Mouse (Mus musculus): ENCODE results near the gene Prkd2. TPM values are rescaled to one million over a fixed set of nuclear protein-coding genes. Genes with fewer than 3 reads are reported as not detected.

Gene Prkd2
- polyA plus RNA-seq, 1 experiment from 2014 or later: 11.6 TPM

GRCm38 (mm10) chr7:16885271-16885776 lies 42.6 kb downstream of the Prkd2 start:
- ATAC-seq (replicated peaks; ENCODE audit: insufficient number of reproducible peaks, low FRiP score, low TSS enrichment): peak; percentile 21; the same call in 1 of the 2 replicates

GRCm38 (mm10) chr7:16885905-16886304 lies 43.2 kb downstream of the Prkd2 start:
- ATAC-seq (replicated peaks; ENCODE audit: insufficient number of reproducible peaks, low FRiP score, low TSS enrichment): no peak
- Histone ChIP-seq H3K4me3 (ENCODE audit: low read depth, low read length) (peak overlapping the region; percentile 27), H3K27ac (ENCODE audit: low read depth, low read length) (no peak overlapping the region), H3K9me3 (replicated peaks; ENCODE audit: control insufficient read depth, low read length) (peaks cover 14% of the 10 kb centered on the region), H3K36me3 (ENCODE audit: control insufficient read depth, insufficient read depth, low read length) (peaks cover 56% of the 10 kb centered on the region), H3K27me3 (ENCODE audit: control insufficient read depth, insufficient read depth, low read length) (peaks cover 21% of the 10 kb centered on the region), H3K9ac (ENCODE audit: low read depth, low read length) (no peak overlapping the region), H3K4me2 (no peak overlapping the region), H3K4me1 (ENCODE audit: control insufficient read depth, insufficient read depth, low read length) (peaks cover 19% of the 10 kb centered on the region)
- WGBS (ENCODE audit: insufficient replicate concordance): 50% methylated on average over 57 of the region's 59 CpGs

More at GRCm38 (mm10) chr7:16885271-16885776, 42.6 kb downstream of the Prkd2 start:
- Histone ChIP-seq H3K4me3 (ENCODE audit: low read depth, low read length) (peak overlapping the region; percentile 27), H3K9ac (ENCODE audit: low read depth, low read length) (no peak overlapping the region), H3K27ac (ENCODE audit: low read depth, low read length) (no peak overlapping the region), H3K9me3 (replicated peaks; ENCODE audit: control insufficient read depth, low read length) (peaks cover 14% of the 10 kb centered on the region), H3K4me1 (ENCODE audit: control insufficient read depth, insufficient read depth, low read length) (peaks cover 21% of the 10 kb centered on the region), H3K27me3 (ENCODE audit: control insufficient read depth, insufficient read depth, low read length) (peaks cover 21% of the 10 kb centered on the region), H3K36me3 (ENCODE audit: control insufficient read depth, insufficient read depth, low read length) (peaks cover 56% of the 10 kb centered on the region), H3K4me2 (peak overlapping the region; percentile 52)
- 18% methylated on average over 74 of the region's 95 CpGs for WGBS (ENCODE audit: insufficient replicate concordance)

GRCm38 (mm10) chr7:16890536-16890935 lies 47.8 kb downstream of the Prkd2 start:
- Histone ChIP-seq H3K27ac (ENCODE audit: low read depth, low read length) (peak overlapping the region; percentile 85), H3K4me3 (ENCODE audit: low read depth, low read length) (peak overlapping the region; percentile 22), H3K9me3 (replicated peaks; ENCODE audit: control insufficient read depth, low read length) (peaks cover 6% of the 10 kb centered on the region), H3K27me3 (ENCODE audit: control insufficient read depth, insufficient read depth, low read length) (peaks cover 41% of the 10 kb centered on the region), H3K9ac (ENCODE audit: low read depth, low read length) (peak overlapping the region; percentile 40), H3K4me1 (ENCODE audit: control insufficient read depth, insufficient read depth, low read length) (peaks cover 20% of the 10 kb centered on the region), H3K36me3 (ENCODE audit: control insufficient read depth, insufficient read depth, low read length) (peaks cover 24% of the 10 kb centered on the region), H3K4me2 (peak overlapping the region; percentile 65)
- no peak for ATAC-seq (replicated peaks; ENCODE audit: insufficient number of reproducible peaks, low FRiP score, low TSS enrichment)
- 13% methylated on average over 6 of the region's 6 CpGs for WGBS (ENCODE audit: insufficient replicate concordance)

- H3K27me3 ChIP-seq (ENCODE audit: control insufficient read depth, insufficient read depth, low read length): peaks cover 37% of the 10 kb centered on the region
- H3K9ac ChIP-seq (ENCODE audit: low read depth, low read length): peak overlapping the region; percentile 40
- 2% methylated on average over 22 of the region's 23 CpGs for WGBS (ENCODE audit: insufficient replicate concordance)
- H3K36me3 ChIP-seq (ENCODE audit: control insufficient read depth, insufficient read depth, low read length): peaks cover 20% of the 10 kb centered on the region
- H3K27ac ChIP-seq (ENCODE audit: low read depth, low read length): peak overlapping the region; percentile 85
- peak; percentile 61 for ATAC-seq (replicated peaks; ENCODE audit: insufficient number of reproducible peaks, low FRiP score, low TSS enrichment)
- H3K4me2 ChIP-seq: peak overlapping the region; percentile 65
- H3K9me3 ChIP-seq (replicated peaks; ENCODE audit: control insufficient read depth, low read length): peaks cover 2% of the 10 kb centered on the region
- H3K4me3 ChIP-seq (ENCODE audit: low read depth, low read length): peak overlapping the region; percentile 22
- peaks cover 20% of the 10 kb centered on the region for H3K4me1 ChIP-seq (ENCODE audit: control insufficient read depth, insufficient read depth, low read length)
Observed at GRCm38 (mm10) chr7:16890944-16891343, 48.2 kb downstream of the Prkd2 start.

- ATAC-seq (replicated peaks; ENCODE audit: insufficient number of reproducible peaks, low FRiP score, low TSS enrichment): peak; percentile 72
- Histone ChIP-seq H3K4me3 (ENCODE audit: low read depth, low read length) (peak within 1 kb of the TSS; percentile 29), H3K4me1 (ENCODE audit: control insufficient read depth, insufficient read depth, low read length) (peaks cover 20% of the 10 kb centered on the region), H3K27ac (ENCODE audit: low read depth, low read length) (peak within 1 kb of the TSS; percentile 85), H3K27me3 (ENCODE audit: control insufficient read depth, insufficient read depth, low read length) (peaks cover 33% of the 10 kb centered on the region), H3K36me3 (ENCODE audit: control insufficient read depth, insufficient read depth, low read length) (peaks cover 12% of the 10 kb centered on the region), H3K9me3 (replicated peaks; ENCODE audit: control insufficient read depth, low read length) (no peaks in the 10 kb centered on the region), H3K9ac (ENCODE audit: low read depth, low read length) (peak within 1 kb of the TSS; percentile 40), H3K4me2 (peak within 1 kb of the TSS; percentile 65)
- WGBS (ENCODE audit: insufficient replicate concordance): under 1% methylated on average over 30 of the region's 30 CpGs
Observed at GRCm38 (mm10) chr7:16891641-16892351, 49.1 kb downstream of the Prkd2 start, which contains the start of gene Gng8. Gene Gng8, plus strand, starts transcription at chr7:16891786.

GRCm38 (mm10) chr7:16892352-16892730 lies 49.6 kb downstream of the Prkd2 start:
- ATAC-seq (replicated peaks; ENCODE audit: insufficient number of reproducible peaks, low FRiP score, low TSS enrichment): no peak
- Histone ChIP-seq H3K4me3 (ENCODE audit: low read depth, low read length) (peak overlapping the region; percentile 29), H3K4me1 (ENCODE audit: control insufficient read depth, insufficient read depth, low read length) (peaks cover 20% of the 10 kb centered on the region), H3K4me2 (peak overlapping the region; percentile 65), H3K36me3 (ENCODE audit: control insufficient read depth, insufficient read depth, low read length) (peaks cover 6% of the 10 kb centered on the region), H3K9me3 (replicated peaks; ENCODE audit: control insufficient read depth, low read length) (no peaks in the 10 kb centered on the region), H3K9ac (ENCODE audit: low read depth, low read length) (no peak overlapping the region), H3K27ac (ENCODE audit: low read depth, low read length) (no peak overlapping the region), H3K27me3 (ENCODE audit: control insufficient read depth, insufficient read depth, low read length) (peaks cover 33% of the 10 kb centered on the region)
- WGBS (ENCODE audit: insufficient replicate concordance): 41% methylated on average over 9 of the region's 9 CpGs

GRCm38 (mm10) chr7:16893612-16894011 lies 50.9 kb downstream of the Prkd2 start:
- Histone ChIP-seq H3K4me1 (ENCODE audit: control insufficient read depth, insufficient read depth, low read length) (peaks cover 20% of the 10 kb centered on the region), H3K27me3 (ENCODE audit: control insufficient read depth, insufficient read depth, low read length) (peaks cover 33% of the 10 kb centered on the region), H3K4me3 (ENCODE audit: low read depth, low read length) (no peak overlapping the region), H3K9me3 (replicated peaks; ENCODE audit: control insufficient read depth, low read length) (no peaks in the 10 kb centered on the region), H3K4me2 (no peak overlapping the region; the same call in 1 of the 2 replicates), H3K9ac (ENCODE audit: low read depth, low read length) (no peak overlapping the region), H3K36me3 (ENCODE audit: control insufficient read depth, insufficient read depth, low read length) (no peaks in the 10 kb centered on the region), H3K27ac (ENCODE audit: low read depth, low read length) (no peak overlapping the region)
- no peak for ATAC-seq (replicated peaks; ENCODE audit: insufficient number of reproducible peaks, low FRiP score, low TSS enrichment)
- WGBS (ENCODE audit: insufficient replicate concordance): 3% methylated on average over 6 of the region's 6 CpGs

- peaks cover 36% of the 10 kb centered on the region for H3K27me3 ChIP-seq (ENCODE audit: control insufficient read depth, insufficient read depth, low read length)
- H3K9me3 ChIP-seq (replicated peaks; ENCODE audit: control insufficient read depth, low read length): no peaks in the 10 kb centered on the region
- H3K27ac ChIP-seq (ENCODE audit: low read depth, low read length): no peak overlapping the region
- no peak for ATAC-seq (replicated peaks; ENCODE audit: insufficient number of reproducible peaks, low FRiP score, low TSS enrichment)
- H3K4me1 ChIP-seq (ENCODE audit: control insufficient read depth, insufficient read depth, low read length): peaks cover 20% of the 10 kb centered on the region
- H3K36me3 ChIP-seq (ENCODE audit: control insufficient read depth, insufficient read depth, low read length): no peaks in the 10 kb centered on the region
- no peak overlapping the region; the same call in 1 of the 2 replicates for H3K4me3 ChIP-seq (ENCODE audit: low read depth, low read length)
- peak overlapping the region; percentile 14; the same call in 1 of the 2 replicates for H3K4me2 ChIP-seq
- H3K9ac ChIP-seq (ENCODE audit: low read depth, low read length): no peak overlapping the region
- WGBS (ENCODE audit: insufficient replicate concordance): 5% methylated on average over 4 of the region's 4 CpGs
Observed at GRCm38 (mm10) chr7:16894279-16894678, 51.6 kb downstream of the Prkd2 start.

Measured in heart, embryonic 11.5 days (tissue).